Mouse (Mus musculus) myocyte (in vitro differentiated cells): Measurements from ENCODE around the gene Gpr18. TPM values are rescaled to one million over a fixed set of nuclear protein-coding genes. Genes with fewer than 3 reads are reported as not detected.
"Not testable (repeated sequence)": the region's sequence is repeated elsewhere in the genome, so short reads cannot be mapped to it uniquely, and the experiment has no call there.

Experiments used
- H3K27me3 ChIP-seq: one replicate; pipeline ENCODE4 v1.6.1; 2011; ENCODE audit not compliant: control insufficient read depth, insufficient read depth, insufficient read length
- H3K36me3 ChIP-seq: one replicate; pipeline ENCODE4 v1.6.1; 2011; ENCODE audit not compliant: control insufficient read depth, insufficient read depth
- H3K4me2 ChIP-seq: one replicate; pipeline ENCODE4 v1.6.1; 2011; ENCODE audit warnings: low read depth, control low read depth
- H3K4me3 ChIP-seq: one replicate; pipeline ENCODE4 v1.5.1; 2011; ENCODE audit warnings: mild to moderate bottlenecking, control low read depth, moderate library complexity
- H3K79me2 ChIP-seq: one replicate; pipeline ENCODE4 v1.6.1; 2011; ENCODE audit not compliant: control insufficient read depth, insufficient read depth
- H3ac ChIP-seq: one replicate; pipeline ENCODE4 v1.6.1; 2011; ENCODE audit not compliant: control insufficient read depth, insufficient read length
- CEBPB ChIP-seq: IDR thresholded peaks from 2 replicates; pipeline ENCODE4 v1.6.1; 2011; ENCODE audit warnings: mild to moderate bottlenecking, moderate library complexity; ENCODE audit not compliant: poor library complexity, insufficient read depth, severe bottlenecking
- E2F4 ChIP-seq: IDR thresholded peaks from one replicate; pipeline ENCODE4 v1.6.1; 2011; ENCODE audit warnings: mild to moderate bottlenecking, control low read depth, moderate library complexity; ENCODE audit not compliant: insufficient read depth
- MAX ChIP-seq: IDR thresholded peaks from one replicate; pipeline ENCODE4 v1.6.1; 2011; ENCODE audit warnings: low read depth, mild to moderate bottlenecking, control low read depth
- MYOD1 ChIP-seq, 3 experiments: IDR thresholded peaks; one replicate each; pipeline ENCODE4 v1.6.1; 2011; ENCODE audit warnings: control low read depth in 2 of 3, low read depth in 2 of 3, mild to moderate bottlenecking in 2 of 3, moderate library complexity in 1 of 3; ENCODE audit not compliant: insufficient read length in 2 of 3, control insufficient read depth in 1 of 3
- MYOG ChIP-seq, 3 experiments: IDR thresholded peaks; one replicate each; pipeline ENCODE4 v1.6.1; 2011; ENCODE audit warnings: control low read depth in 2 of 3, low read depth in 2 of 3, mild to moderate bottlenecking in 2 of 3; ENCODE audit not compliant: insufficient read length in 2 of 3, control insufficient read depth in 1 of 3, insufficient read depth in 1 of 3
- POLR2A ChIP-seq: IDR thresholded peaks from one replicate; pipeline ENCODE4 v1.6.1; 2011; ENCODE audit warnings: low read depth, mild to moderate bottlenecking, control low read depth, moderate library complexity; ENCODE audit not compliant: insufficient read length
- POLR2AphosphoS2 ChIP-seq: IDR thresholded peaks from one replicate; pipeline ENCODE4 v1.6.1; 2011; ENCODE audit warnings: low read depth, control low read depth; ENCODE audit not compliant: insufficient read length
- REST ChIP-seq: IDR thresholded peaks from one replicate; pipeline ENCODE4 v1.6.1; 2011; ENCODE audit warnings: mild to moderate bottlenecking, control low read depth, moderate library complexity; ENCODE audit not compliant: insufficient read depth, insufficient read length
- SRF ChIP-seq: IDR thresholded peaks from one replicate; pipeline ENCODE4 v1.6.1; 2011; ENCODE audit warnings: low read depth; ENCODE audit not compliant: control insufficient read depth, insufficient read length
- TCF12 ChIP-seq: IDR thresholded peaks from one replicate; pipeline ENCODE4 v1.6.1; 2011; ENCODE audit warnings: mild to moderate bottlenecking, control low read depth; ENCODE audit not compliant: poor library complexity, insufficient read depth, severe bottlenecking
- TCF3 ChIP-seq: IDR thresholded peaks from one replicate; pipeline ENCODE4 v1.6.1; 2011; ENCODE audit warnings: low read depth, control low read depth; ENCODE audit not compliant: insufficient read length
- USF1 ChIP-seq: IDR thresholded peaks from one replicate; pipeline ENCODE4 v1.6.1; 2011; ENCODE audit warnings: low read depth, mild to moderate bottlenecking, control low read depth, moderate library complexity
- polyA plus RNA-seq: library from polyadenylated mRNA; unstranded; fragments of >200 nt; fragmentation: generic; extraction: Trizol; gene quantifications from one replicate; pipeline ENCODE4 v1.2.1, GENCODE M21; 2012; ENCODE audit warnings: missing spikeins

The Gpr18 gene
- polyA plus RNA-seq, 1 experiment: not detected

- Histone ChIP-seq H3K4me2 (peak overlapping the region; percentile 89), H3ac (peak overlapping the region; percentile 64), H3K79me2 (peaks cover 26% of the 10 kb centered on the region), H3K4me3 (peak overlapping the region; percentile 66), H3K36me3 (no peaks in the 10 kb centered on the region), H3K27me3 (peaks cover 15% of the 10 kb centered on the region)
- TF ChIP-seq REST (no peak), POLR2A (no peak), MYOD1 (IDR thresholded peaks at IDR 0.05; ENCODE audit: control insufficient read depth in 1 of 3, insufficient read length in 2 of 3, low read depth in 2 of 3) (no peak), POLR2AphosphoS2 (no peak), TCF3 (no peak), SRF (no peak), USF1 (no peak), E2F4 (no peak), MYOG (IDR thresholded peaks at IDR 0.05; ENCODE audit: control insufficient read depth in 1 of 3, insufficient read depth in 1 of 3, insufficient read length in 2 of 3, low read depth in 2 of 3) (no peak), MAX (no peak), CEBPB (no peak), TCF12 (no peak)
Measured at GRCm38 (mm10) chr14:121877640-121878039, 37.9 kb downstream of the Gpr18 start.

GRCm38 (mm10) chr14:121876860-121877259, 38.7 kb downstream of the Gpr18 start:
- Histone ChIP-seq H3K36me3 (no peaks in the 10 kb centered on the region), H3K79me2 (peaks cover 21% of the 10 kb centered on the region), H3K27me3 (peaks cover 15% of the 10 kb centered on the region), H3ac (no peak overlapping the region), H3K4me2 (no peak overlapping the region), H3K4me3 (no peak overlapping the region)
- no peak for TF ChIP-seq MYOD1 (IDR thresholded peaks at IDR 0.05; ENCODE audit: control insufficient read depth in 1 of 3, insufficient read length in 2 of 3, low read depth in 2 of 3)
- no peak for TF ChIP-seq CEBPB
- TF ChIP-seq POLR2AphosphoS2: no peak
- TF ChIP-seq POLR2A: no peak
- TF ChIP-seq SRF: no peak
- TF ChIP-seq REST: no peak
- TF ChIP-seq TCF12: no peak
- TF ChIP-seq USF1: no peak
- no peak for TF ChIP-seq MAX
- no peak for TF ChIP-seq E2F4
- no peak for TF ChIP-seq MYOG (IDR thresholded peaks at IDR 0.05; ENCODE audit: control insufficient read depth in 1 of 3, insufficient read depth in 1 of 3, insufficient read length in 2 of 3, low read depth in 2 of 3)
- no peak for TF ChIP-seq TCF3

- H3K36me3 ChIP-seq, H3K4me2 ChIP-seq: not testable (repeated sequence)
- H3K27me3 ChIP-seq: peaks cover 15% of the 10 kb centered on the region
Measured at GRCm38 (mm10) chr14:121876190-121876589, 39.4 kb downstream of the Gpr18 start.

GRCm38 (mm10) chr14:121873646-121874045, 41.9 kb downstream of the Gpr18 start:
- peaks cover under 1% of the 10 kb centered on the region for H3K79me2 ChIP-seq
- no peaks in the 10 kb centered on the region for H3K36me3 ChIP-seq
- H3ac ChIP-seq: no peak overlapping the region
- H3K4me3 ChIP-seq: no peak overlapping the region
- peaks cover 15% of the 10 kb centered on the region for H3K27me3 ChIP-seq
- TF ChIP-seq CEBPB (no peak), SRF (no peak), TCF3 (no peak)
- no peak overlapping the region for H3K4me2 ChIP-seq

More at GRCm38 (mm10) chr14:121876190-121876589, 39.4 kb downstream of the Gpr18 start:
- peaks cover 19% of the 10 kb centered on the region for H3K79me2 ChIP-seq
- not testable (repeated sequence) for H3ac ChIP-seq, H3K4me3 ChIP-seq

- no peak overlapping the region for H3K4me3 ChIP-seq
- no peaks in the 10 kb centered on the region for H3K79me2 ChIP-seq
- H3ac ChIP-seq: no peak overlapping the region
- H3K4me2 ChIP-seq: no peak overlapping the region
- peaks cover 15% of the 10 kb centered on the region for H3K27me3 ChIP-seq
- no peak for TF ChIP-seq CEBPB
- TF ChIP-seq SRF: no peak
- TF ChIP-seq MAX: no peak
- TF ChIP-seq USF1: no peak
- TF ChIP-seq TCF3: no peak
- TF ChIP-seq MYOG (IDR thresholded peaks at IDR 0.05; ENCODE audit: control insufficient read depth in 1 of 3, insufficient read depth in 1 of 3, insufficient read length in 2 of 3, low read depth in 2 of 3): no peak
- TF ChIP-seq REST: no peak
- no peak for TF ChIP-seq MYOD1 (IDR thresholded peaks at IDR 0.05; ENCODE audit: control insufficient read depth in 1 of 3, insufficient read length in 2 of 3, low read depth in 2 of 3)
- H3K36me3 ChIP-seq: no peaks in the 10 kb centered on the region
Measured at GRCm38 (mm10) chr14:121873172-121873571, 42.4 kb downstream of the Gpr18 start.

- TF ChIP-seq USF1 (no peak), SRF (no peak), POLR2AphosphoS2 (no peak), REST (no peak), MYOD1 (IDR thresholded peaks at IDR 0.05; ENCODE audit: control insufficient read depth in 1 of 3, insufficient read length in 2 of 3, low read depth in 2 of 3) (no peak), TCF3 (no peak), MAX (no peak), MYOG (IDR thresholded peaks at IDR 0.05; ENCODE audit: control insufficient read depth in 1 of 3, insufficient read depth in 1 of 3, insufficient read length in 2 of 3, low read depth in 2 of 3) (no peak), CEBPB (no peak), POLR2A (no peak), TCF12 (no peak), E2F4 (no peak)
- H3K27me3 ChIP-seq: peaks cover 15% of the 10 kb centered on the region
- H3K4me2 ChIP-seq: no peak overlapping the region
- no peaks in the 10 kb centered on the region for H3K36me3 ChIP-seq
- no peak overlapping the region for H3K4me3 ChIP-seq
- H3K79me2 ChIP-seq: no peaks in the 10 kb centered on the region
- H3ac ChIP-seq: no peak overlapping the region
Measured at GRCm38 (mm10) chr14:121872760-121873159, 42.8 kb downstream of the Gpr18 start.
